Mouse (Mus musculus): ENCODE measurements around the gene Dbndd1. TPM values are rescaled to one million over a fixed set of nuclear protein-coding genes. Genes with fewer than 3 reads are reported as not detected.

Dbndd1 gene
- polyA plus RNA-seq, 1 experiment from 2014 or later: 2.4 TPM

GRCm38 (mm10) chr8:123467476-123467875 is 47.8 kb downstream of the Dbndd1 start:
- DNase-seq (ENCODE audit: low spot score): no peak
- no peak overlapping the region for H3K4me3 ChIP-seq (replicated peaks; ENCODE audit: low read depth, low read length)
- H3K9me3 ChIP-seq (replicated peaks; ENCODE audit: low read length): no peaks in the 10 kb centered on the region
- H3K9ac ChIP-seq (ENCODE audit: low read depth, low read length): no peak overlapping the region
- no peak overlapping the region for H3K27ac ChIP-seq
- no peaks in the 10 kb centered on the region for H3K27me3 ChIP-seq (ENCODE audit: insufficient read depth, low read length)
- H3K4me1 ChIP-seq (replicated peaks; ENCODE audit: insufficient read depth, low read length): no peaks in the 10 kb centered on the region
- ATAC-seq (replicated peaks; ENCODE audit: low FRiP score, low read depth): no peak
- 76% methylated on average over 3 of the region's 3 CpGs for WGBS
- H3K4me2 ChIP-seq (ENCODE audit: low read length): no peak overlapping the region
- no peaks in the 10 kb centered on the region for H3K36me3 ChIP-seq (ENCODE audit: insufficient read depth, low read length)
- TF ChIP-seq CTCF (IDR thresholded peaks at IDR 0.05; ENCODE audit: low read depth): no peak

- no peaks in the 10 kb centered on the region for H3K27me3 ChIP-seq (ENCODE audit: insufficient read depth, low read length)
These were observed 51.6 kb downstream of the Dbndd1 start for GRCm38 (mm10) chr8:123463651-123464050.

More at GRCm38 (mm10) chr8:123463651-123464050, 51.6 kb downstream of the Dbndd1 start:
- H3K9ac ChIP-seq (ENCODE audit: low read depth, low read length): no peak overlapping the region
- 82% methylated on average over 4 of the region's 4 CpGs for WGBS
- H3K4me3 ChIP-seq (replicated peaks; ENCODE audit: low read depth, low read length): no peak overlapping the region
- no peak overlapping the region for H3K4me2 ChIP-seq (ENCODE audit: low read length)
- no peak overlapping the region for H3K27ac ChIP-seq
- DNase-seq (ENCODE audit: low spot score) (no peak), ATAC-seq (replicated peaks; ENCODE audit: low FRiP score, low read depth) (no peak)
- no peak for TF ChIP-seq CTCF (IDR thresholded peaks at IDR 0.05; ENCODE audit: low read depth)
- no peaks in the 10 kb centered on the region for H3K4me1 ChIP-seq (replicated peaks; ENCODE audit: insufficient read depth, low read length)
- H3K36me3 ChIP-seq (ENCODE audit: insufficient read depth, low read length): peaks cover 25% of the 10 kb centered on the region
- no peaks in the 10 kb centered on the region for H3K9me3 ChIP-seq (replicated peaks; ENCODE audit: low read length)

Other genes with a start within 250 kb of the Dbndd1 start
- gene Fanca, start 196.9 kb downstream of the Dbndd1 start, polyA plus RNA-seq (2015; fragmentation: Nextera tagmentation; extraction: Ambion mirVana): 18.7 and 21.5 TPM in 2 replicates
- 5.7 and 5.8 TPM in 2 replicates for gene Spire2, start 182.8 kb downstream of the Dbndd1 start, polyA plus RNA-seq (2015; fragmentation: Nextera tagmentation; extraction: Ambion mirVana)
- 168 and 170 TPM in 2 replicates for gene Tcf25, start 141.7 kb downstream of the Dbndd1 start, polyA plus RNA-seq (2015; fragmentation: Nextera tagmentation; extraction: Ambion mirVana)
- not detected in 2 replicates for gene Mc1r, start 108.4 kb downstream of the Dbndd1 start, polyA plus RNA-seq (2015; fragmentation: Nextera tagmentation; extraction: Ambion mirVana)
- gene Tubb3, start 104.0 kb downstream of the Dbndd1 start, polyA plus RNA-seq (2015; fragmentation: Nextera tagmentation; extraction: Ambion mirVana): 0.23 and 0.75 TPM in 2 replicates
- gene Def8, start 91.9 kb downstream of the Dbndd1 start, polyA plus RNA-seq (2015; fragmentation: Nextera tagmentation; extraction: Ambion mirVana): 33.4 and 36.6 TPM in 2 replicates
- 40.3 and 48.0 TPM in 2 replicates for gene Afg3l1, start 37.6 kb downstream of the Dbndd1 start, polyA plus RNA-seq (2015; fragmentation: Nextera tagmentation; extraction: Ambion mirVana)
- 27.1 and 29.2 TPM in 2 replicates for gene Gas8, start 3.4 kb upstream of the Dbndd1 start, polyA plus RNA-seq (2015; fragmentation: Nextera tagmentation; extraction: Ambion mirVana)
- gene Rhou, start 138.5 kb upstream of the Dbndd1 start, polyA plus RNA-seq (2015; fragmentation: Nextera tagmentation; extraction: Ambion mirVana): 4.3 and 4.9 TPM in 2 replicates